Comparison of ENCODE assay signal across 11 mouse cellular contexts in genomic region chr4:152959627-152960230, GRCm38 (mm10).
DNase-seq lines count a peak whose midpoint lies in the region; ATAC-seq and TF ChIP-seq lines count a peak whose summit lies in the region.
"Had no signal": no experiment of that assay in that cellular context is flagged by ENCODE, and none has a peak within 500 bp of the region (broad histone marks: within the 10 kb centered on the region; RNA-seq: fewer than 3 reads in every experiment).

No protein-coding gene starts in this region.

- H3K9me3 ChIP-seq in hindbrain, embryonic 16.5 days (ENCODE audit: control insufficient read depth, low read length) = no peaks in the 10 kb centered on the region
- H3K9me3 ChIP-seq: forebrain, embryonic 15.5 days; midbrain, embryonic 10.5 days had no signal

- H3K4me3 ChIP-seq in hindbrain, embryonic 16.5 days (ENCODE audit: low read length) = no peak overlapping the region
- no peak overlapping the region for H3K4me3 ChIP-seq in kidney, adult 2 months (ENCODE audit: insufficient read depth, low read depth, low read length)
- H3K4me3 ChIP-seq: forebrain, embryonic 15.5 days; liver, embryonic 13.5 days; midbrain, embryonic 10.5 days had no signal

- no peak for TF ChIP-seq CTCF in kidney, adult 2 months (conservative IDR thresholded peaks at IDR 0.05; ENCODE audit: insufficient read depth, insufficient read length, low read depth, low read length)

- WGBS in hindbrain, embryonic 16.5 days = 41% methylated on average over 12 of the region's 12 CpGs
- WGBS in kidney, adult 2 months = 80% methylated on average over 12 of the region's 12 CpGs

- no peak for TF ChIP-seq POLR2A in kidney, adult 2 months (IDR thresholded peaks at IDR 0.05; ENCODE audit: low read depth, low read length)

- 0 out of 2 replicates have a peak, but pooled peaks have one; percentile 37 for ATAC-seq in hindbrain, embryonic 16.5 days
- ATAC-seq: forebrain, embryonic 15.5 days had no signal

- H3K36me3 ChIP-seq in hindbrain, embryonic 16.5 days (ENCODE audit: control insufficient read depth, insufficient read depth, low read length) = no peaks in the 10 kb centered on the region
- no peaks in the 10 kb centered on the region for H3K36me3 ChIP-seq in kidney, adult 2 months (ENCODE audit: control insufficient read depth, insufficient read depth, low read length)
- H3K36me3 ChIP-seq: forebrain, embryonic 15.5 days; liver, embryonic 13.5 days; midbrain, embryonic 10.5 days had no signal

- peak; percentile 30 for DNase-seq in lung, postnatal 10 days
- no peak for DNase-seq in lung, postnatal 4 days
- peak; percentile 10 to 60 for DNase-seq in left cerebral cortex, adult 18-20 months (ENCODE audit: low spot score in 2 of 2)
- peak; percentile 48 for DNase-seq in right cerebral cortex, postnatal 25 days
- no peak for DNase-seq in kidney, adult 2 months
- no peak for DNase-seq in adrenal gland, postnatal 14 days
- DNase-seq: liver, embryonic 13.5 days had no signal

- no peaks in the 10 kb centered on the region for H3K4me1 ChIP-seq in hindbrain, embryonic 16.5 days (ENCODE audit: control insufficient read depth, insufficient read depth, low read depth, low read length)
- H3K4me1 ChIP-seq in kidney, adult 2 months (ENCODE audit: control insufficient read depth, insufficient read depth, low read length) = no peaks in the 10 kb centered on the region
- H3K4me1 ChIP-seq: liver, embryonic 13.5 days; midbrain, embryonic 10.5 days had no signal

- no peak overlapping the region for H3K27ac ChIP-seq in hindbrain, embryonic 16.5 days (ENCODE audit: low read depth, low read length)
- H3K27ac ChIP-seq in kidney, adult 2 months (ENCODE audit: insufficient read depth, low read depth, low read length) = no peak overlapping the region
- H3K27ac ChIP-seq: forebrain, embryonic 15.5 days; liver, embryonic 13.5 days; midbrain, embryonic 10.5 days; stomach, postnatal 0 days had no signal

- H3K27me3 ChIP-seq in hindbrain, embryonic 16.5 days (replicated peaks; ENCODE audit: control insufficient read depth, insufficient read depth, low read length) = no peaks in the 10 kb centered on the region
- no peaks in the 10 kb centered on the region for H3K27me3 ChIP-seq in kidney, adult 2 months (replicated peaks; ENCODE audit: control insufficient read depth, insufficient read depth, low read length)
- H3K27me3 ChIP-seq: forebrain, embryonic 15.5 days; liver, embryonic 13.5 days had no signal

- no peak overlapping the region for H3K4me2 ChIP-seq in hindbrain, embryonic 16.5 days (ENCODE audit: low read length)
- H3K4me2 ChIP-seq: forebrain, embryonic 15.5 days; liver, embryonic 13.5 days had no signal

- H3K9ac ChIP-seq in hindbrain, embryonic 16.5 days (ENCODE audit: low read depth, low read length) = no peak overlapping the region
- H3K9ac ChIP-seq: forebrain, embryonic 15.5 days; liver, embryonic 13.5 days had no signal

Comparison
In these comparisons a context has a peak if more than half of its experiments do, and no peak if none do; other contexts are left out.
1. DNase-seq: peak in lung, postnatal 10 days (single experiment), left cerebral cortex, adult 18-20 months (2 of 2) and right cerebral cortex, postnatal 25 days (single experiment); none in lung, postnatal 4 days (0 of 2), kidney, adult 2 months (single experiment) and adrenal gland, postnatal 14 days (single experiment).